In genomic region chr5:124176726-124177132, GRCm38 (mm10) we compare ENCODE assay signal across 8 mouse cellular contexts.
DNase-seq lines count a peak whose midpoint lies in the region; ATAC-seq and TF ChIP-seq lines count a peak whose summit lies in the region.

No protein-coding gene starts in this region.

- H3K9me3 ChIP-seq in heart, embryonic 14.5 days (ENCODE audit: control insufficient read depth, low read length), result no peaks in the 10 kb centered on the region
- no peaks in the 10 kb centered on the region for H3K9me3 ChIP-seq in heart, embryonic 11.5 days (replicated peaks; ENCODE audit: control insufficient read depth, low read length)
- H3K9me3 ChIP-seq in forebrain, postnatal 0 days (ENCODE audit: low read length), result no peaks in the 10 kb centered on the region

- H3K4me3 ChIP-seq in heart, embryonic 14.5 days (ENCODE audit: control insufficient read depth in 1 of 2, insufficient read depth in 1 of 2, low read depth in 1 of 2, low read length in 2 of 2), result no peak overlapping the region
- H3K4me3 ChIP-seq in heart, embryonic 11.5 days (ENCODE audit: low read depth, low read length), result no peak overlapping the region
- H3K4me3 ChIP-seq in forebrain, postnatal 0 days (ENCODE audit: low read depth, low read length), result no peak overlapping the region

- no peaks in the 10 kb centered on the region for H3K27me3 ChIP-seq in heart, embryonic 14.5 days (ENCODE audit: control insufficient read depth, insufficient read depth, low read length)
- no peaks in the 10 kb centered on the region for H3K27me3 ChIP-seq in heart, embryonic 11.5 days (ENCODE audit: control insufficient read depth, insufficient read depth, low read length)
- H3K27me3 ChIP-seq in forebrain, postnatal 0 days (ENCODE audit: insufficient read depth, low read length), result no peaks in the 10 kb centered on the region

- 37% methylated on average over 7 of the region's 7 CpGs for WGBS in heart, embryonic 14.5 days
- WGBS in heart, embryonic 11.5 days (ENCODE audit: insufficient replicate concordance), result 36% methylated on average over 7 of the region's 7 CpGs
- 13% methylated on average over 7 of the region's 7 CpGs for WGBS in forebrain, postnatal 0 days

- DNase-seq in R1 (ENCODE audit: low read depth, low spot score), result peak; percentile 78
- DNase-seq in forebrain, postnatal 0 days, result peak; percentile 68
- DNase-seq in lung, postnatal 36 days, result peak; percentile 70
- DNase-seq in urinary bladder, postnatal 4 days (ENCODE audit: low spot score in 2 of 2), result no peak
- DNase-seq in ovary, postnatal 10 days (ENCODE audit: low spot score), result no peak
- no peak for DNase-seq in spleen, postnatal 10 days (ENCODE audit: low spot score in 2 of 2)

- TF ChIP-seq CTCF in forebrain, postnatal 0 days (IDR thresholded peaks at IDR 0.05; ENCODE audit: low read depth), result no peak

- no peaks in the 10 kb centered on the region for H3K36me3 ChIP-seq in heart, embryonic 14.5 days (ENCODE audit: control insufficient read depth, insufficient read depth, low read length)
- H3K36me3 ChIP-seq in heart, embryonic 11.5 days (ENCODE audit: control insufficient read depth, insufficient read depth, low read length), result no peaks in the 10 kb centered on the region
- no peaks in the 10 kb centered on the region; the same call in 1 of the 2 replicates for H3K36me3 ChIP-seq in forebrain, postnatal 0 days (ENCODE audit: insufficient read depth)

- ATAC-seq in heart, embryonic 14.5 days (ENCODE audit: insufficient number of reproducible peaks, insufficient read depth, low FRiP score, low read depth), result no peak
- ATAC-seq in heart, embryonic 11.5 days (replicated peaks; ENCODE audit: insufficient number of reproducible peaks, low FRiP score, low TSS enrichment), result no peak
- peak; percentile 86 for ATAC-seq in forebrain, postnatal 0 days

- peak overlapping the region; percentile 41 to 65 for H3K27ac ChIP-seq in heart, embryonic 14.5 days (replicated peaks in 1 of 2; ENCODE audit: control insufficient read depth in 1 of 2, insufficient read depth in 1 of 2, low read depth in 2 of 2, low read length in 2 of 2)
- no peak overlapping the region for H3K27ac ChIP-seq in heart, embryonic 11.5 days (ENCODE audit: low read depth, low read length)
- H3K27ac ChIP-seq in forebrain, postnatal 0 days (ENCODE audit: low read depth, low read length), result no peak overlapping the region

- H3K4me1 ChIP-seq in heart, embryonic 14.5 days (ENCODE audit: control insufficient read depth in 2 of 2, insufficient read depth in 2 of 2, low read length in 2 of 2), result peaks cover 54 to 66% of the 10 kb centered on the region in 2 experiments
- peaks cover 50% of the 10 kb centered on the region for H3K4me1 ChIP-seq in heart, embryonic 11.5 days (ENCODE audit: control insufficient read depth, insufficient read depth, low read length)
- H3K4me1 ChIP-seq in forebrain, postnatal 0 days (ENCODE audit: insufficient read depth), result peaks cover 2% of the 10 kb centered on the region

- H3K4me2 ChIP-seq in heart, embryonic 14.5 days (ENCODE audit: low read length), result no peak overlapping the region
- H3K4me2 ChIP-seq in heart, embryonic 11.5 days, result no peak overlapping the region
- H3K4me2 ChIP-seq in forebrain, postnatal 0 days (ENCODE audit: low read depth), result no peak overlapping the region

- H3K9ac ChIP-seq in heart, embryonic 14.5 days (ENCODE audit: low read length), result peak overlapping the region; percentile 25
- no peak overlapping the region for H3K9ac ChIP-seq in heart, embryonic 11.5 days (ENCODE audit: low read depth, low read length)
- H3K9ac ChIP-seq in forebrain, postnatal 0 days, result no peak overlapping the region

Comparison
In these comparisons a context has a peak if more than half of its experiments do, and no peak if none do; other contexts are left out.
1. H3K27ac ChIP-seq: peak in heart, embryonic 14.5 days (2 of 2); none in heart, embryonic 11.5 days (single experiment) and forebrain, postnatal 0 days (single experiment).
2. DNase-seq: peak in R1 (single experiment), forebrain, postnatal 0 days (single experiment) and lung, postnatal 36 days (single experiment); none in urinary bladder, postnatal 4 days (0 of 2), ovary, postnatal 10 days (single experiment) and spleen, postnatal 10 days (0 of 2).